Mouse (Mus musculus) right cerebral cortex, postnatal 25 days (tissue): ENCODE measurements at regions not wholly inside any gene's neighbourhood (a gene's known extent, or its start where the extent isn't known, plus 50 kb on each side); places are given as distances from the start of the nearest gene placed in this dataset.

ENCODE experiments used
- DNase-seq: peaks from one replicate; pipeline ENCODE4 v3.0.0; 2022

DNA sequence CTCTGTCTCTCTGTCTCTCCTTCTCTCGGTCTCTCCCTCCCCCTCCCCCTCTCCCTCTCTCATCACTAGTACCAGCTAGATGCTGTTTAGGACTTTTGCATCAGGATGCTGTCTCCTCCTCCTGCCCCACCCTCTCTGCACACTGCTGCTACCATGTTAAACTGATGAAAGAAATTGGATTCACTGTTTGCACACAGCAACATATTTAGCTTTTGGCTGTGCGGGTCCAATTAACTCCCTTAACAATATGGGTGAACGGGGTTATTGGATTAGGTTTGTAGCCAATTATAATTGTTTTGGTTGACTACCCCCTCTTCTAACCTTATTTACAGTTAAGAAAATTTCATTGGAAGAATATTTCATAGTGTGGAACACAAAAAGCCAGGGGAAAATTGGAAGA lies 424.0 kb upstream of the Sorcs1 start:
- no peak for DNase-seq

DNA sequence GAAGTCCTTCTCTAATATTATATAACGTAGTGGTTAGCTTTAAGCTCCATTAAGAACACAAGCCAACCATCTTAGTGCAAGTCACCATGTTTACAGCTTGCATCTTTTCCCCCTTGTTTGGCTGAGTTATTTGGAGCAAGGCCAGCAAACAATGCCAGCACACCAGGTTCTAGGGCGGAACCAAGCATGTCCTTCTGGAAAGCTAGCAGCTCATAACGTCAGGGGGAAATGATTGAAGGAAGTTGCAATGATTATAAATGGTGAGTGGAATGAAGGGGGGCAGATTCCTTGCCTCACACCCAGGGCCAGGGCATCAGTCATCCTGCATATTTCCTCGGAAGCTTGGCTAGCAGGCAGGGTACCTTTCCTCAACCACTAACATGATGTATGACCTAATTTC lies 396.3 kb upstream of the Sorcs1 start:
- DNase-seq: no peak

DNA sequence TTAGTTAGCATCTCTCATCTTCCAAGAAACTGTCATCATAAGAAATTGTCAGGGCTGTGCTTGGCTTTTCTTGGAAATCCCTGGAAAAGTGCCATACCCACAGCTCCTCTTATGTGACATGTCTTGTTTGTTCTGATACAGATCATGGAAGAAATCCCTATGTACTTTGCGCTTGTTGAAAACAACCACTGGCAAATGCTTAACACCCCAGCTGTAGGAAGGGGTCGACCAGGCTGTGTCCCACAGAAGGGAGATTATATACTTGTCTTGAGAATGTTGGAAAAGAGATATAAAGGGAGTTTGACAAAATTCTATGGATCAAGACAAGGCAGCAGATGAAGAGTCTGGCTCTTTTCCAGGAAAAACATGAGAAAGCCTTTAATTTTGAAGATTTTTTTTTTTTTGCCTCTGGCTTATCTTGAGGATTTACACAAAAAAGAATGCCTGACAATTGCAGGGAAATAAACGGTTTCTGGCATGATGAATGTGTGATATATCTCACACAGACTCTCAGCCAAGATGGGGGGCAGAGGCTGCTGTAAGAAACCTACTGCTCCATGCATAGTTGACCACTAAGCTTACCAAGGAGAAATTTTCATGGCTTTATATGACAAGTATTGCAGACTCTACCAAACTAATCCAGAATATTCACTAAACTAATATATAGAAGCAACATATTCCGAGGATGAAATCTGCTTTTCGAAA lies 381.7 kb upstream of the Sorcs1 start:
- no peak for DNase-seq

DNA sequence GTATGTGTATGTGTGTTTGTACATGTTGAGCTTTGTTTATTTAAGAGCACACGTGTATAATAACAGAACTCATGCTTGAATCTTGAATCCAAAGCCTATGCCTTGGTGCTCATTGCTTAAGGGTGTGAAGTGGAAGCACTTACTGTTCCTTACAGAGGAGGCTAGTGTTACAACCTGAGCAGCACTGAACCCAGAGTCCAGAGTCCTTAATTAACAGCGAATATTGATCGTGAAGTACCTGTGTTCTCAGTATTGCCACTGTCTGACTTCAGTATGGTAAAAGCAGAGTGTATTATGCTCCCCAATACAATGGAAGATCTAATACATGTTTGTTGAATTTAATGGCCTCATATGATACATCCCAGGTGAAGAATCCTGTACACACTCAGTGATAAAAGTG lies 365.1 kb upstream of the Sorcs1 start:
- DNase-seq: no peak

DNA sequence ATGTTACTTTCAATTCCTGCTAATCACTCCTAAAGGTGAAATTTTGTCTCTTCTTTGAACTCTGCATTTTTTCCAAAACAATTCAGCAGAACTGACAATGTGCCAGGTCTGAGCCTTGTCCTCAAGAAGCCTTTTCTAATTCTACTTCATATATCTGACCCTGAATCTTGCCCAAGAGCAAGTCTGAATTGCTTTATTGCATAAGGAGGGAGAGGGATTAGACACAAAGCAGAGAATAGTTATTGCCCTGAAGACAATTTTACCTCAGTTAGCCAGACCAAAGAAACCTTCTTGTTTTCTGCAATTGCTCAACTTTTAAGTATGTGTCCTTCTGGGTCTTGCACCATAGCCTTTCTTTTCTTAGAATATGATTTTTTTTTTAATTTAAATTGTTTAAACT lies 316.0 kb upstream of the Sorcs1 start:
- no peak for DNase-seq

DNA sequence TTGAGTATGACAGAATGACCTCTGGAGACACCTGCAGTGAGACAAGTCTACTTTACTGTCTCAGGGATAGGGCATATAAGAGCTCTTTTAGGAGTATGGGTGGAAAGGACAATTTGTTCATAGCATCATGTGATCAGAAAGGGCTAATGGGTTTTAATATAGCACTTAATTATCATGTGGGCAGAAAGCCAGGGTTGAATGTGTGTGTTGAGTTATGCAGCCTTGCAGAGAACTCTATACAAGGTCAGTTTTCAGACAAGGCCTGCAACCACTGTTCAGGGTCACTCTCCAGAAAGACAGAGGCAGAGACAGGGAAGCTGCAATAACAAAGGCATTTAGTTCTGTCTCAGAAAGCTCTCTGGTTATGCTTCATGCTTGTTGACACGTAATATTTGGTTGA lies 292.6 kb upstream of the Sorcs1 start:
- no peak for DNase-seq

DNA sequence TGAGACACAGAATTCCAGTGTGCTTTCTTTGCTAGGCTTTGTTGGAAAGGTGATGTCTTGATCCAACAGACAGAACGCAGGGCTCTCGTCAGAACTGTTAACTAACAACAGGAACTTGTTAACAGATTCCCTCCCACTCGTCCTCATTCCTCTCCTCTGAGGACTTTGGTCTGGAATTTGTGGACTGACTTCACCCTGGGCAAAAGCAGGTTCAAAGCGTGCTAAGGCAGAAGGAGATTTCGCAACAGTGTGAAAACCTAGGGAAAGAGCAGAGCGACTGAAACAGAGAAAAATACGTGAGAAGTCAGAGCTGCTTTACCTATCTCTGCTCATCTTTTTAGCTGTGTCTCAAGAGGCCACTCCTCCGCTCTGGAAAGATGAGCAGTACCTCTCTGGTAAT lies 283.5 kb upstream of the Sorcs1 start:
- no peak for DNase-seq

DNA sequence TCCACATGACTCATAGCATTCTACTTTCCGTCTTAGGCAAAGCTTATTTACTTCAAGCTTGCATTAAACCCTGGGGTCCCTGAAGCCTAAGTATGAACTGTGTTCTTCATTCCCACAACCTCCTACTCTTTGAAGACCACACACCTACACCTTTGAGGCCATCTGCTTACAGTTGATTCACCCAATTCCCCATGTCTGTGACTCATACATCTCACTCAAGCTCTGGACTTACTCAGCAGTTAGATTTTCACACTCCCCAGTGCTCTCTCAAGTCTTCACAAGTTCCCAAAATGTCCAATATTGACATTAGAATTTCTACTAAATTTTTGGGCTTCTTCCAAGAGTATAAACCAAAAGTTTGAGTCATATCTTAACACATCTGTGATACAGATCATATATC lies 266.6 kb upstream of the Sorcs1 start:
- DNase-seq: peak; percentile 3

DNA sequence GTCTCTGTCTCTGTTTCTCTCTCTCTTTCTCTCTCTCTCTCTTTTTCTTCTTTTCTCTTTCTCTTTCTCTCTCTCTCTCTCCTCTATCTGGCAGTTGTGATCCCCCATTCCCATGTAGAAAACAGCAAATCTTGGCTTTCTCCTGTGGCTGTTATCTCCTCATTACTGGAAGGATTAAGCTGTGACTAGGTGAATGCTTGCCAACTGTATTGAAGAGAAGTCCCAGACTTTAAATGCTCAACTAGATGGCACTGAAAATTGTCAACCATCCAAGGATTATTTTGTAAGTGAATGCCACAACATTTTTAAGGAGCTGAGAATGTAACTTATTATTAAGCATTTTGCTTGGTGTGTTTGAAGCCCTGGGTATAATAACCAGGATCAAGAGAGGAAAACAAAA lies 233.2 kb upstream of the Sorcs1 start:
- no peak for DNase-seq

DNA sequence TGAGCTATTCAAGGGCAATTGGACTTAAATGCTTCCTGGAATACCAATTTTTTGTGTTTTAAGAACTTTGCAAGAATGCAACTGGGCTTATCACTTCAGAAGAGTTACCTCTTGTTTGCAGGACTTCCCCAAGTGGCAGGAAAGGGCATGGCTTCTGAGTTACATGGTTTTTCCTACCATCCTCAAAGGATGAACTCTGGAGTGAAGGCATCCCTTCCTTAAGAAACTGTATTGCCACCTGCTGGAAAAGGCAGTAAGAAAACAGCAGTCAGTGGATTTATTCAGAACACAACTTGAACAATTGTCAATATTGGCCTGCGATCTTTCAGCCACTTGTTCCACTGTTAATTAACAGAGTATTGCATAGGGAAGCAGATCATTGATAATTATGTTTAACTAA lies 232.2 kb upstream of the Sorcs1 start:
- no peak for DNase-seq

DNA sequence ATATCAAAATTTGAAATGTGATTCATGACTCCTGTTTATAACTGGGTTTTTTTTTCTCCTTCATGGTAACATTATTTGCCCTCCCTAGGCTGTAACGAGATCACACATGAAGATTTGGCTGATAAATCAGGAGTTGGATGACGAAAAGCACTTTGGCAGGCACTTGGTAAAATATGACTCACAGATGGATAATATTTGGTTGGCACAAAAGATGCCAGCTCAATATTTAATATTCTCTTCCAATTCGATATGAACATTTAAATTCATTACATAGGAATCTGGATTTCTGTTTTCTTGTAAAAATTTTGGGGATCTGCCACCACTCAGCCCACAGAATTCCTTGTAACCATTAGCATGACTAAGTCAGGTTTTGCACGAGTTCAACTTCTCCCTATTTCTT lies 230.3 kb upstream of the Sorcs1 start:
- no peak for DNase-seq

DNA sequence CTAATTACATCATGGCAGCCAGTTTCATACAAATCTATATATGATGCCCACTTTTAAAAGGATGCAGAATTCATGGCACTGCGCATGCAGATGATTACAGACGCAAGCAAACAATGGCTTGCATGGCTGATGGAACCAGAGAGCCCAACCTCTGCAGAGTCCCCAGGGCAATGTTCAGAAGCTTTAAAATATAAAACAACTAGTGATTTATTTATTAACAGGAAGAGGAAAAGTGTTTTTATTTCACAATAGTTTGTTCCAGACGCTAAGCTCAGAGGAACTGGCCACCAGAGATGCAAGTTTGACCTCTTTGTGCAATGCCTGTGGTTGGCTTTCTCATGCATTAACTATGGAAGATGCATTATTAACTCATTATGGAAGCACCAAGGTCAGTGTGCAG lies 215.3 kb upstream of the Sorcs1 start:
- DNase-seq: no peak

DNA sequence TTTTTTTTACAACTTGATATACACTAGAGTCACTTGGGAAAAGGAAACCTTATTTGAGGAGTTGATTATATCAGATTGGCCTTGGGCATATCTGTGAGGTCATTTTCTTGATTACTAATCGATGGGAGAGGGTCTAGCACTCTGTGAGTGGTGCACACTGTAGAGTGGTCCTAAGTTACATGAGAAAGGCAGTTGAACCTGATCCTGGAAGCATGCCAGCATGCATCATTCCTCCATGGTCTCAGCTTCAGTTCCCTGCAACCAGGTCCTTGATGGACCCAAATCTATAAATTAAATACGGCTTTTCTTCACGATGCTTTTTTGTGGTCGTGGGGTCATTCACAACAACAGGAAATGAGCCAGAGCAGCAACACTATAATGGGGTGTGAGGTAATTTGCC lies 194.2 kb upstream of the Sorcs1 start:
- no peak for DNase-seq

DNA sequence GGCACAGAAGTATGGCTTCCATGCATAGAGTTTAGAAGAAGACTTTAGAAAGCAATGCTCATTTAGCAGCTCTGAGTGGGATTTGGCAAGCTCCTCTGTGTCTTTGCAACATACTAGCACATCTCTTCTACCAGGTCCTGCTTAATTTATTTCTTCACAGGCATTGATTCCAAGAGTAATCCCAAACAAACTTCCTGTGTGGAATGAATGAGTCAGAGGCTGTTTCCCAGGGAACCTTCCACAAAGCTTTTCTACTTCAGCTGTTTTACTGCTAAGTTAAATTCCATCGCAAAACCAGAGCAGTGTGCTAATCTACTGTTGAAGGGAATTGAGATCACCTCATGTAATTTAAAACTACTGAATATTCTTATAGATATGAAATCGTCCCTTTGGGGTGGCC lies 193.7 kb upstream of the Sorcs1 start:
- no peak for DNase-seq

DNA sequence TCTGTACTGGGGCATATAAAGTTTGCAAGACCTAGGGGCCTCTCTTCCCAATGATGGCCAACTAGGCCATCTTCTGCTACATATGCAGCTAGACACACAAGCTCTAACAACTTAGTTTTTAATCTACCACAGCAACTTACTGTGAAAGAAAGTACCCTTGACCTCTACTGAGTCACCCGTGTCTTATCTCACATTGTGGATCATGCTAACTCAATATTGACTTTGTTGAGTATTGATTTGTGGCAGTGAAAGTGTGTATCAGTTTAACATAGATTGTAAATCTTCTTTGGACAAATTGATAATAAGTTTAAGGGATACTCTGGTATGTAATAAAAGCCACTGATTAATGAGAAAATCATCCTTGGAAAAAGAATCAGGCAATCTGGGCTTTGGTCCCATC lies 176.4 kb upstream of the Sorcs1 start:
- DNase-seq: no peak

DNA sequence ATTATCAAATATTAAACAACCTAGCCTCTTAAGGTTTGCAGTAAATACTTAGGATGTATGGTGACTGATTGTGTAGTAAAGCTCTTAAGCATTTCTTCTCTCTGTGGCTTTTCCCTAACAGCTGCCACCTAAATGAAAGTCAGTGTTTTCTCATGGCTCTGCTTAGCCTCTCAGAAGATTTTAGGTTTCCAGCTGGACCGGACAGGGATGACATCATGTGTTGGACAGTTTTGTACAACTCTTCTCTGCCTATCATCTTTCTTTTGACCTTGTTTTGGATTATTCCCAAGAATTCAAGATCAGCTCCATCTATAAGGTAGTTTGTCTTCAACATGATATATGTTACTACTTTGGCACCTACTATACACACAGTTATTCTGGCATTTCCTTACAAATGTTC lies 162.1 kb upstream of the Sorcs1 start:
- DNase-seq: no peak
